Mouse (Mus musculus) erythroblast, embryonic 14.5 days (primary cell): ENCODE measurements around the gene Esd.

Source experiments
- GATA1 ChIP-seq: IDR thresholded peaks from 2 replicates; pipeline ENCODE4 v1.6.1; 2012; ENCODE audit warnings: low read length, inconsistent platforms, mixed read lengths
- TAL1 ChIP-seq: IDR thresholded peaks from 3 replicates; pipeline ENCODE4 v1.6.1; 2012; ENCODE audit warnings: low read length, inconsistent platforms, mixed read lengths

GRCm38 (mm10) chr14:74697432-74697831 lies 34.7 kb upstream of the Esd start:
- TF ChIP-seq TAL1 (no peak), GATA1 (no peak)
